ENCODE assay signal across 8 mouse cellular contexts in the genomic region with DNA sequence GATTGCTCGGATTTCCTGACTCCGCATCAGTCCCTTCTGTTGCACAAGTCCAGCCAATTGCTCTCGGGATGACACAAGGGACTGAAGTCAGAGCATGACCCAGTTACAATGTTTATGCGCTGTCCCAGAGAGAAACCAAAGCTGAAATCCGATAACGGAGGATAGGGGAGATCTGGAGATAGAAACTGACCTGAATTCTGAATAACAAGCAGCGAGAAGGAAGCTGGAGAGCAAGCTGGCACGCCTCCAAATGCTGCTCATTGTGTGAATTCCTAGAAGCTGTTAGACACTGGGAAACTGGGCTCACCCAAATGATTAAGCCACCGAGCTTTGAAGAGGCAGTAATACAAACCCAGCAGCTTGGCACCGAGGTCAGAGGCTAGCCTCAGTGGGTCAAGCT. TPM values are rescaled to one million over a fixed set of nuclear protein-coding genes. Genes with fewer than 3 reads are reported as not detected.
DNase-seq lines count a peak whose midpoint lies in the region; ATAC-seq lines count a peak whose summit lies in the region.

No protein-coding gene starts in this region.

- no peak overlapping the region for H3K4me2 ChIP-seq in hindbrain, embryonic 11.5 days (replicated peaks; ENCODE audit: low read depth, low read length)
- H3K4me2 ChIP-seq in embryonic facial prominence, embryonic 14.5 days (ENCODE audit: low read depth, low read length): no peak overlapping the region
- H3K4me2 ChIP-seq in heart, embryonic 14.5 days (ENCODE audit: low read length): peak overlapping the region; percentile 26; the same call in 1 of the 2 replicates

- peak; percentile 22 for DNase-seq in hindbrain, embryonic 11.5 days (ENCODE audit: low spot score)
- no peak for DNase-seq in hindbrain, embryonic 10.5 days (ENCODE audit: low spot score)
- peak; percentile 89 for DNase-seq in embryonic facial prominence, embryonic 14.5 days (ENCODE audit: low spot score)
- peak; percentile 80 for DNase-seq in kidney, postnatal 14 days
- DNase-seq in lung, adult 18-20 months: peak; percentile 64 to 71
- DNase-seq in right cerebral cortex, postnatal 14 days: peak; percentile 79
- no peak for DNase-seq in thymus, adult 18-20 months

- no peaks in the 10 kb centered on the region for H3K9me3 ChIP-seq in hindbrain, embryonic 11.5 days (ENCODE audit: control insufficient read depth, low read length)
- no peaks in the 10 kb centered on the region for H3K9me3 ChIP-seq in hindbrain, embryonic 10.5 days
- H3K9me3 ChIP-seq in embryonic facial prominence, embryonic 14.5 days (ENCODE audit: control insufficient read depth, low read length): no peaks in the 10 kb centered on the region
- no peaks in the 10 kb centered on the region for H3K9me3 ChIP-seq in heart, embryonic 14.5 days (ENCODE audit: control insufficient read depth, low read length)

- no peaks in the 10 kb centered on the region for H3K27me3 ChIP-seq in hindbrain, embryonic 11.5 days (ENCODE audit: control insufficient read depth, insufficient read depth, low read length)
- no peaks in the 10 kb centered on the region for H3K27me3 ChIP-seq in hindbrain, embryonic 10.5 days (ENCODE audit: insufficient read depth, poor library complexity, severe bottlenecking)
- no peaks in the 10 kb centered on the region for H3K27me3 ChIP-seq in embryonic facial prominence, embryonic 14.5 days (replicated peaks; ENCODE audit: control insufficient read depth, insufficient read depth, low read length)
- no peaks in the 10 kb centered on the region for H3K27me3 ChIP-seq in heart, embryonic 14.5 days (ENCODE audit: control insufficient read depth, insufficient read depth, low read length)

- 51% methylated on average over 10 of the region's 10 CpGs for WGBS in hindbrain, embryonic 11.5 days
- WGBS in hindbrain, embryonic 10.5 days: 54% methylated on average over 10 of the region's 10 CpGs
- WGBS in embryonic facial prominence, embryonic 14.5 days: 26% methylated on average over 10 of the region's 10 CpGs
- 23% methylated on average over 10 of the region's 10 CpGs for WGBS in heart, embryonic 14.5 days

- H3K36me3 ChIP-seq in hindbrain, embryonic 11.5 days (ENCODE audit: control insufficient read depth, insufficient read depth, low read length): no peaks in the 10 kb centered on the region
- no peaks in the 10 kb centered on the region for H3K36me3 ChIP-seq in hindbrain, embryonic 10.5 days
- no peaks in the 10 kb centered on the region for H3K36me3 ChIP-seq in embryonic facial prominence, embryonic 14.5 days (ENCODE audit: control insufficient read depth, insufficient read depth, low read length)
- no peaks in the 10 kb centered on the region for H3K36me3 ChIP-seq in heart, embryonic 14.5 days (ENCODE audit: control insufficient read depth, insufficient read depth, low read length)

- no peak overlapping the region for H3K4me3 ChIP-seq in hindbrain, embryonic 11.5 days (ENCODE audit: low read depth, low read length)
- H3K4me3 ChIP-seq in hindbrain, embryonic 10.5 days: no peak overlapping the region
- no peak overlapping the region for H3K4me3 ChIP-seq in embryonic facial prominence, embryonic 14.5 days (ENCODE audit: low read depth, low read length)
- H3K4me3 ChIP-seq in heart, embryonic 14.5 days (ENCODE audit: control insufficient read depth in 1 of 2, insufficient read depth in 1 of 2, low read depth in 1 of 2, low read length in 2 of 2): no peak overlapping the region

- ATAC-seq in hindbrain, embryonic 11.5 days (ENCODE audit: low FRiP score): no peak
- ATAC-seq in embryonic facial prominence, embryonic 14.5 days (ENCODE audit: low read depth): peak; percentile 57; the same call in 1 of the 2 replicates
- no peak for ATAC-seq in heart, embryonic 14.5 days (ENCODE audit: insufficient number of reproducible peaks, insufficient read depth, low FRiP score, low read depth)

- no peak overlapping the region for H3K9ac ChIP-seq in hindbrain, embryonic 11.5 days (ENCODE audit: low read depth, low read length)
- no peak overlapping the region for H3K9ac ChIP-seq in embryonic facial prominence, embryonic 14.5 days (ENCODE audit: low read depth, low read length)
- H3K9ac ChIP-seq in heart, embryonic 14.5 days (ENCODE audit: low read length): no peak overlapping the region

- no peak overlapping the region for H3K27ac ChIP-seq in hindbrain, embryonic 11.5 days (ENCODE audit: low read depth, low read length)
- no peak overlapping the region for H3K27ac ChIP-seq in hindbrain, embryonic 10.5 days
- no peak overlapping the region for H3K27ac ChIP-seq in embryonic facial prominence, embryonic 14.5 days (replicated peaks; ENCODE audit: low read depth, low read length)
- H3K27ac ChIP-seq in heart, embryonic 14.5 days (replicated peaks in 1 of 2; ENCODE audit: control insufficient read depth in 1 of 2, insufficient read depth in 1 of 2, low read depth in 2 of 2, low read length in 2 of 2): peak overlapping the region; percentile 32 to 73

- H3K4me1 ChIP-seq in hindbrain, embryonic 11.5 days (replicated peaks; ENCODE audit: control insufficient read depth, insufficient read depth, low read length): no peaks in the 10 kb centered on the region
- H3K4me1 ChIP-seq in hindbrain, embryonic 10.5 days (replicated peaks): peaks cover 12% of the 10 kb centered on the region
- H3K4me1 ChIP-seq in embryonic facial prominence, embryonic 14.5 days (ENCODE audit: control insufficient read depth, insufficient read depth, low read length): peaks cover 9% of the 10 kb centered on the region; the same call in 1 of the 2 replicates
- peaks cover 8 to 14% of the 10 kb centered on the region in 2 experiments for H3K4me1 ChIP-seq in heart, embryonic 14.5 days (ENCODE audit: control insufficient read depth in 2 of 2, insufficient read depth in 2 of 2, low read length in 2 of 2)

RNA-seq across cellular contexts. Expression of gene Arrdc4, which starts 31.5 kb away (rescaled TPM):
- polyA plus RNA-seq in hindbrain, embryonic 11.5 days (2014; fragmentation: Nextera tagmentation; extraction: Ambion mirVana): 23.8 TPM in 2 replicates
- 19.7 and 21.3 TPM in 2 replicates for polyA plus RNA-seq in hindbrain, embryonic 10.5 days (2016; fragmentation: Nextera tagmentation; extraction: Ambion mirVana)
- 22.9 and 25.5 TPM in 2 replicates for polyA plus RNA-seq in embryonic facial prominence, embryonic 14.5 days (2014; fragmentation: Nextera tagmentation; extraction: Ambion mirVana)
- 18.8 and 22.1 TPM in 2 replicates for polyA plus RNA-seq in heart, embryonic 14.5 days (2014; fragmentation: Nextera tagmentation; extraction: Ambion mirVana)

Comparison
In these comparisons a context has a peak if more than half of its experiments do, and no peak if none do; other contexts are left out.
1. DNase-seq: peak in hindbrain, embryonic 11.5 days (single experiment), embryonic facial prominence, embryonic 14.5 days (single experiment), kidney, postnatal 14 days (single experiment), lung, adult 18-20 months (2 of 2) and right cerebral cortex, postnatal 14 days (single experiment); none in hindbrain, embryonic 10.5 days (single experiment) and thymus, adult 18-20 months (0 of 2).
2. H3K27ac ChIP-seq: peak in heart, embryonic 14.5 days (2 of 2); none in hindbrain, embryonic 11.5 days (single experiment), hindbrain, embryonic 10.5 days (single experiment) and embryonic facial prominence, embryonic 14.5 days (single experiment).